Mouse (Mus musculus): Measurements from ENCODE around the gene Terb1. TPM values are rescaled to one million over a fixed set of nuclear protein-coding genes. Genes with fewer than 3 reads are reported as not detected.
A peak's percentile ranks its signal among the peaks of the same experiment; 100 is the strongest.

The Terb1 gene
- polyA plus RNA-seq, 1 experiment from 2014 or later = 0.34 TPM

- 79% methylated on average over 2 of the region's 2 CpGs for WGBS
- peaks cover 64% of the 10 kb centered on the region for H3K27me3 ChIP-seq (replicated peaks; ENCODE audit: control insufficient read depth, insufficient read depth, low read length)
- H3K9ac ChIP-seq (ENCODE audit: low read length) = no peak overlapping the region
- H3K4me2 ChIP-seq (ENCODE audit: low read length) = no peak overlapping the region
- H3K9me3 ChIP-seq (ENCODE audit: control insufficient read depth, low read length) = no peaks in the 10 kb centered on the region
- H3K36me3 ChIP-seq (ENCODE audit: control insufficient read depth, insufficient read depth, low read length) = no peaks in the 10 kb centered on the region
- H3K4me1 ChIP-seq (replicated peaks; ENCODE audit: control insufficient read depth, insufficient read depth, low read length) = peaks cover 7% of the 10 kb centered on the region; the same call in 1 of the 2 replicates
- ATAC-seq (replicated peaks; ENCODE audit: low FRiP score, low TSS enrichment, low read depth) (no peak), DNase-seq (ENCODE audit: low spot score) (no peak)
- no peak overlapping the region for H3K27ac ChIP-seq (ENCODE audit: low read depth)
- H3K4me3 ChIP-seq (ENCODE audit: low read depth, low read length) = no peak overlapping the region
Measured at GRCm38 (mm10) chr8:104539566-104539965, 29.9 kb upstream of the Terb1 start.

- no peak for ATAC-seq (replicated peaks; ENCODE audit: low FRiP score, low TSS enrichment, low read depth)
- WGBS = 86% methylated on average over 4 of the region's 4 CpGs
- no peak for DNase-seq (ENCODE audit: low spot score)
- H3K9ac ChIP-seq (ENCODE audit: low read length) = no peak overlapping the region
- H3K4me1 ChIP-seq (replicated peaks; ENCODE audit: control insufficient read depth, insufficient read depth, low read length) = peaks cover 7% of the 10 kb centered on the region; the same call in 1 of the 2 replicates
- no peaks in the 10 kb centered on the region for H3K9me3 ChIP-seq (ENCODE audit: control insufficient read depth, low read length)
- no peak overlapping the region for H3K4me2 ChIP-seq (ENCODE audit: low read length)
- H3K27me3 ChIP-seq (replicated peaks; ENCODE audit: control insufficient read depth, insufficient read depth, low read length) = peaks cover 64% of the 10 kb centered on the region
- H3K36me3 ChIP-seq (ENCODE audit: control insufficient read depth, insufficient read depth, low read length) = no peaks in the 10 kb centered on the region
- H3K4me3 ChIP-seq (ENCODE audit: low read depth, low read length) = no peak overlapping the region
- no peak overlapping the region for H3K27ac ChIP-seq (ENCODE audit: low read depth)
Measured at GRCm38 (mm10) chr8:104538896-104539295, 29.2 kb upstream of the Terb1 start.

- Histone ChIP-seq H3K4me1 (replicated peaks; ENCODE audit: control insufficient read depth, insufficient read depth, low read length) (peaks cover 12% of the 10 kb centered on the region), H3K9ac (ENCODE audit: low read length) (no peak overlapping the region), H3K27ac (ENCODE audit: low read depth) (no peak overlapping the region), H3K9me3 (ENCODE audit: control insufficient read depth, low read length) (no peaks in the 10 kb centered on the region), H3K36me3 (ENCODE audit: control insufficient read depth, insufficient read depth, low read length) (no peaks in the 10 kb centered on the region), H3K4me2 (ENCODE audit: low read length) (no peak overlapping the region), H3K27me3 (replicated peaks; ENCODE audit: control insufficient read depth, insufficient read depth, low read length) (peaks cover 35% of the 10 kb centered on the region), H3K4me3 (ENCODE audit: low read depth, low read length) (no peak overlapping the region)
- DNase-seq (ENCODE audit: low spot score) (no peak), ATAC-seq (replicated peaks; ENCODE audit: low FRiP score, low TSS enrichment, low read depth) (no peak)
- 82% methylated on average over 4 of the region's 4 CpGs for WGBS
Measured at GRCm38 (mm10) chr8:104536028-104536427, 26.3 kb upstream of the Terb1 start.

GRCm38 (mm10) chr8:104535378-104535777, 25.7 kb upstream of the Terb1 start:
- H3K4me2 ChIP-seq (ENCODE audit: low read length) = peak overlapping the region; percentile 84
- no peaks in the 10 kb centered on the region for H3K9me3 ChIP-seq (ENCODE audit: control insufficient read depth, low read length)
- ATAC-seq (replicated peaks; ENCODE audit: low FRiP score, low TSS enrichment, low read depth) (no peak), DNase-seq (ENCODE audit: low spot score) (no peak)
- 30% methylated on average over 7 of the region's 7 CpGs for WGBS
- H3K36me3 ChIP-seq (ENCODE audit: control insufficient read depth, insufficient read depth, low read length) = 0 out of 2 replicates have a peak, but pooled peaks cover 2% of the 10 kb centered on the region
- peaks cover 11% of the 10 kb centered on the region for H3K4me1 ChIP-seq (replicated peaks; ENCODE audit: control insufficient read depth, insufficient read depth, low read length)
- H3K9ac ChIP-seq (ENCODE audit: low read length) = no peak overlapping the region
- no peak overlapping the region for H3K27ac ChIP-seq (ENCODE audit: low read depth)
- peaks cover 29% of the 10 kb centered on the region for H3K27me3 ChIP-seq (replicated peaks; ENCODE audit: control insufficient read depth, insufficient read depth, low read length)
- no peak overlapping the region for H3K4me3 ChIP-seq (ENCODE audit: low read depth, low read length)

- ATAC-seq (replicated peaks; ENCODE audit: low FRiP score, low TSS enrichment, low read depth) (peak; percentile 49), DNase-seq (ENCODE audit: low spot score) (peak; percentile 74)
- H3K9ac ChIP-seq (ENCODE audit: low read length) = peak overlapping the region; percentile 91
- peak overlapping the region; percentile 92 for H3K4me3 ChIP-seq (ENCODE audit: low read depth, low read length)
- H3K27ac ChIP-seq (ENCODE audit: low read depth) = no peak overlapping the region
- peaks cover 8% of the 10 kb centered on the region for H3K36me3 ChIP-seq (ENCODE audit: control insufficient read depth, insufficient read depth, low read length)
- peak overlapping the region; percentile 84 for H3K4me2 ChIP-seq (ENCODE audit: low read length)
- no peaks in the 10 kb centered on the region for H3K9me3 ChIP-seq (ENCODE audit: control insufficient read depth, low read length)
- WGBS = 8% methylated on average over 9 of the region's 9 CpGs
- peaks cover 23% of the 10 kb centered on the region for H3K27me3 ChIP-seq (replicated peaks; ENCODE audit: control insufficient read depth, insufficient read depth, low read length)
- H3K4me1 ChIP-seq (replicated peaks; ENCODE audit: control insufficient read depth, insufficient read depth, low read length) = peaks cover 11% of the 10 kb centered on the region
Measured at GRCm38 (mm10) chr8:104534779-104535141, 25.1 kb upstream of the Terb1 start.

- Histone ChIP-seq H3K4me2 (ENCODE audit: low read length) (peak within 1 kb of the TSS; percentile 84), H3K4me1 (replicated peaks; ENCODE audit: control insufficient read depth, insufficient read depth, low read length) (peaks cover 11% of the 10 kb centered on the region), H3K4me3 (ENCODE audit: low read depth, low read length) (peak within 1 kb of the TSS; percentile 92), H3K27ac (ENCODE audit: low read depth) (peak within 1 kb of the TSS; percentile 77), H3K9me3 (ENCODE audit: control insufficient read depth, low read length) (no peaks in the 10 kb centered on the region), H3K9ac (ENCODE audit: low read length) (peak within 1 kb of the TSS; percentile 91), H3K36me3 (ENCODE audit: control insufficient read depth, insufficient read depth, low read length) (peaks cover 14% of the 10 kb centered on the region), H3K27me3 (replicated peaks; ENCODE audit: control insufficient read depth, insufficient read depth, low read length) (peaks cover 17% of the 10 kb centered on the region)
- WGBS = under 1% methylated on average over 70 of the region's 70 CpGs
- DNase-seq (ENCODE audit: low spot score) = peak; percentile 96
- peak; percentile 93 for ATAC-seq (replicated peaks; ENCODE audit: low FRiP score, low TSS enrichment, low read depth)
Measured at GRCm38 (mm10) chr8:104533971-104534778, 24.5 kb upstream of the Terb1 start, which contains the start of the genes Nae1 and Car7. Gene Nae1, minus strand, starts transcription at chr8:104534637. Gene Car7, plus strand, starts transcription at chr8:104534689.

- H3K4me1 ChIP-seq (replicated peaks; ENCODE audit: control insufficient read depth, insufficient read depth, low read length) = peaks cover 11% of the 10 kb centered on the region
- DNase-seq (ENCODE audit: low spot score) (no peak), ATAC-seq (replicated peaks; ENCODE audit: low FRiP score, low TSS enrichment, low read depth) (no peak)
- H3K27me3 ChIP-seq (replicated peaks; ENCODE audit: control insufficient read depth, insufficient read depth, low read length) = peaks cover 11% of the 10 kb centered on the region
- no peaks in the 10 kb centered on the region for H3K9me3 ChIP-seq (ENCODE audit: control insufficient read depth, low read length)
- WGBS = 23% methylated on average over 7 of the region's 7 CpGs
- H3K27ac ChIP-seq (ENCODE audit: low read depth) = no peak overlapping the region
- H3K4me3 ChIP-seq (ENCODE audit: low read depth, low read length) = peak overlapping the region; percentile 92
- peak overlapping the region; percentile 84 for H3K4me2 ChIP-seq (ENCODE audit: low read length)
- H3K9ac ChIP-seq (ENCODE audit: low read length) = peak overlapping the region; percentile 91
- H3K36me3 ChIP-seq (ENCODE audit: control insufficient read depth, insufficient read depth, low read length) = peaks cover 17% of the 10 kb centered on the region
Measured at GRCm38 (mm10) chr8:104533551-104533950, 23.8 kb upstream of the Terb1 start.

GRCm38 (mm10) chr8:104529671-104530070, 20.0 kb upstream of the Terb1 start:
- Histone ChIP-seq H3K4me3 (ENCODE audit: low read depth, low read length) (no peak overlapping the region), H3K27ac (ENCODE audit: low read depth) (no peak overlapping the region), H3K9ac (ENCODE audit: low read length) (no peak overlapping the region), H3K36me3 (ENCODE audit: control insufficient read depth, insufficient read depth, low read length) (peaks cover 49% of the 10 kb centered on the region), H3K27me3 (replicated peaks; ENCODE audit: control insufficient read depth, insufficient read depth, low read length) (no peaks in the 10 kb centered on the region), H3K4me1 (replicated peaks; ENCODE audit: control insufficient read depth, insufficient read depth, low read length) (peaks cover 11% of the 10 kb centered on the region), H3K9me3 (ENCODE audit: control insufficient read depth, low read length) (no peaks in the 10 kb centered on the region), H3K4me2 (ENCODE audit: low read length) (no peak overlapping the region)
- no peak for DNase-seq (ENCODE audit: low spot score)
- ATAC-seq (replicated peaks; ENCODE audit: low FRiP score, low TSS enrichment, low read depth) = no peak
- WGBS = 90% methylated on average over 6 of the region's 6 CpGs

GRCm38 (mm10) chr8:104517872-104518271, 8.2 kb upstream of the Terb1 start:
- Histone ChIP-seq H3K36me3 (ENCODE audit: control insufficient read depth, insufficient read depth, low read length) (peaks cover 85% of the 10 kb centered on the region), H3K4me3 (ENCODE audit: low read depth, low read length) (no peak overlapping the region), H3K27me3 (replicated peaks; ENCODE audit: control insufficient read depth, insufficient read depth, low read length) (no peaks in the 10 kb centered on the region), H3K4me2 (ENCODE audit: low read length) (no peak overlapping the region), H3K9me3 (ENCODE audit: control insufficient read depth, low read length) (no peaks in the 10 kb centered on the region), H3K9ac (ENCODE audit: low read length) (no peak overlapping the region), H3K27ac (ENCODE audit: low read depth) (no peak overlapping the region), H3K4me1 (replicated peaks; ENCODE audit: control insufficient read depth, insufficient read depth, low read length) (no peaks in the 10 kb centered on the region)
- DNase-seq (ENCODE audit: low spot score) = no peak
- 79% methylated on average over 5 of the region's 5 CpGs for WGBS
- no peak for ATAC-seq (replicated peaks; ENCODE audit: low FRiP score, low TSS enrichment, low read depth)

Measured in intestine, embryonic 14.5 days (tissue).